Mouse (Mus musculus): ENCODE results near the gene Nceh1.

Nceh1 gene

DNA sequence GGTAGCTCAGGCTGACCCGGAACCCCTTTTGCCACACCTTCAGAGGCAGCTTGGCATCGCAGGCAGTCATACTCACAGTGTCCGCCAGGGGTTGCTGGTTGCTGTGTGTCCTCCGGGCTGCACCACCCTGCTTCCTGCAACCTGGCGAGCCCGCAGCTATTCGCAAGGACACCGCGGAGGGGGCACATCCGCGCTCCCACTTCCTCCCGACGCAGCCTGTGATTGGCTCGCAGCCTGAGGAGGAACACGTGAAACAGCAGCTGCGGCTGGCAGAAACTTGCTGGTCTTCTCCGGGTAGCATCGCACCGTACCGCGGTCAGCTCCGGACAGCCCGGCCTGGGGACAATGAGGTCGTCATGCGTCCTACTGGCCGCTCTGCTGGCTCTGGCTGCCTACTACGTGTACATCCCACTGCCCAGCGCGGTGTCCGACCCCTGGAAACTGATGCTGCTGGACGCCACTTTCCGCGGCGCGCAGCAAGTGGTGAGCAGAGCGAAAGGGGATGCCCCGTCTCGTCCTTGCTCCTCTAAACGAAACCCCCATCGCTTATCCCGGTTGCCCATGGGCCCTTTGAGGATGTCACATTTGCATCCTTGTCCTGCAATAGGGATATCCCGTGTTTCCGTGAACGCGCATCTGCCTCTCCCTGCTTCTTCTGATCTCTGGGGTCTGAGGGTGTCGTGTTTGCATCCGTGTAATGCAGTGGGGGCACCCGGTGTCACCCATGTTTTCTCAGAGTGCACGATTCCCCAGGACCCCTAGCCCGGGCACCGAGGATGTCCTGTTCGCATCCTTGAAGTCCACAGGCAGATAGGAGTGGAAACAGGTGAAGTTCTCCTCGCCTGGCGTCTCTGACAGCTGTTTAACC is at the start of gene Nceh1:
TSS of gene Nceh1 (plus strand) at position 233 of the 868 bp plus-strand sequence.
- DNase-seq (ENCODE audit: low read depth in 2 of 2, low spot score in 2 of 2), result peak; percentile 93 to 96

DNA sequence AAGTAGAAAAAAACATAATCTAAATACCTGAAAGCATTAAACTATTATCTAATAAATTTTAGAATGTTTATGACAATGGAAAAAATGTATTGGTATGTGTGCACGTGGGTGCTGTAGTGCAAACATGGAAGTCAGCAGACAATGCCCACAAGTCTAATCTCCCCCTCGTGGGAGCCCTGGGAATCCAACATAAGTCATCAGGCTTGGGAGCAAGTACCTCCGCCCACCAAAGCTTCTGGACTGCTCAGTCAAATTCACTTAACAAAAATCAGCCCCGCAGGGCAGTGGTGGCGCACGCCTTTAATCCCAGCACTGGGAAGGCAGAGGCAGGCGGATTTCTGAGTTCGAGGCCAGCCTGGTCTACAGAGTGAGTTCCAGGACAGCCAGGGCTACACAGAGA is 42.7 kb upstream of the Nceh1 start:
- no peak for DNase-seq (ENCODE audit: low read depth in 2 of 2, low spot score in 2 of 2)

DNA sequence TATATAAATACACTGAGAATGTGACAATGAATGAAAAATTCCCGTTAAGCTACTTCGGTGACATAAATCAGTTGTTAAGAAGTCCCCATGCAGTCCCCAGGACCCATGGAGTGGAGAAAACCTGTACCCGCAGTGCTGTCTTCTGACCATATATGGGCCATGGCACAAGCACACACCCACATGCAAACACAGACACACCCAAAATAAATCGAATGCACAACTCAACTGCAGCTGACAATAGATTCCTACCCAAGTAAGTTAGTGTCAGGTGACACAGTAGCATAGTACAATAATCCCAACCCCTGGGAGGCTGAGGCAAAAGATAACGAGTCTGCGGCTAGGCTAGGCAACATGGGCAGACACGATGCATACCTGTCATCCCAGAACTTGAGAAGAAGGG is 39.2 kb upstream of the Nceh1 start:
- no peak for DNase-seq (ENCODE audit: low read depth in 2 of 2, low spot score in 2 of 2)

DNA sequence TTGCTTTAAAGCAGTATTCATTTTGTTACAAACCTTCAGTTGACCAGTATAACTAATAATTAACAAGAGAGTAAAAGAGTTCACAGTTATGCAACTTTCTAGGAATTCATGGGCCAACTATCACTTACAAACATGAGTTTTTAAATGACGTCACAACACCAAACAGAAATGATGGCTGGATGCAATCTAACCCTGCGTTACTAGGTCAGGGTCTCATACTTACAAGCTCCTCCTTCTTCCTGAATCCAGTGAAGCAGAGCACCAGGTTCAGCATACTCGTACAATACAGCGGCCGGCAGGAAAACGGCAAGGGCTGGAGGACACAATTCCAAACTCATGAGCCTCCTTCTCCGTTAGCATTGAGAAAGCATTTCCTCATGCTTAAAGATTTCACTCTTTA is 37.0 kb upstream of the Nceh1 start:
- DNase-seq (ENCODE audit: low read depth in 2 of 2, low spot score in 2 of 2), result no peak

DNA sequence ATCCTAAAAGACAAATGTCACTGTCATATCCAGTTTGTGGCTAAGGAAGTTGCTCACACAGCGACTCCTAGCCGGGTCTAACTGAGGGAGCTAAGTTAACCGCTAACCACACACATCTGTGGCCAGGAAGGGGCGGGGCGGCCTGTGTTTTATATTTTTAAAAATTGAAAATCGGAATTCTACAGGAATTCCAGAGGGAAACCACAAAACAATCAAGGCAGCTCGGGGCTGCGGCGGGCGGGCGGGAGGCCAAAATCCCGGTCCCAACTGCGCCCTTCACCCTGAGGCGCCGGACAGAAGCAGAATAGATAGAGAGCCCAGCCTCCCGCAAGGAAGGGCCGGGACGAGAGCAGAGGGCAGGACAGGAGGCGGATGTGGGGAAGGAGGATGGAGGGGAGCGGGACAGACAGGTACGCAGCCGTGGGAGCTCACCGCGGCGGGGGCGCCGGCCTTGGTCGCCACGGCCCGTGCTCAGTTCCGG is 29.5 kb upstream of the Nceh1 start:
- peak; percentile 8 to 11 for DNase-seq (ENCODE audit: low read depth in 2 of 2, low spot score in 2 of 2)

DNA sequence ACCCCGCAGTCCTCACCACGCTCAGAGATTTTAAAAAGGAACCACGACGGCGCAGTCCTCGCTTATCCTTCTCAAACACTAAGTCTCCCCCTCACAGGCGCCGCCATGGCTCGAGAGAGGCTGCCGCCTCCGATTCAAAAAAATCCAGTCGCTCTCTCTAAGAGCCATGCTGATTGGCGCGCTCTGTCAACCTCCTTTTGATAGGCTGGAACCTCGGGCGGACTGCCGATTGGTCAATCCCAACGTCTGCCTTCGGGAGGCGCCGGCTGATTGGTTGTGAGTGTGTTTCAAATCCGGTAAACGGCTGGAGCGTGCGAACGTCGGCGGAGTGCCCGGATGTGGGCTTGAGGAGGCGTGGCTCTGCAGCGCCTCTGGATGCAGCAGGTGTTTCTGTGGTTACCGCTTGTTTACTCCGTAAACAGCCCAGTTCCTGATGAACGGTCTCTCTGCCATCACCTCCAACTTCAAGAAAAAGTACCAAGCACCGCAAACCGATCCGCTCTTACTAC is 29.0 kb upstream of the Nceh1 start, which contains the start of gene Ect2:
TSS of gene Ect2 (minus strand) at position 178 of the 509 bp plus-strand sequence.
- peak; percentile 97 to 98 for DNase-seq (ENCODE audit: low read depth in 2 of 2, low spot score in 2 of 2)

DNA sequence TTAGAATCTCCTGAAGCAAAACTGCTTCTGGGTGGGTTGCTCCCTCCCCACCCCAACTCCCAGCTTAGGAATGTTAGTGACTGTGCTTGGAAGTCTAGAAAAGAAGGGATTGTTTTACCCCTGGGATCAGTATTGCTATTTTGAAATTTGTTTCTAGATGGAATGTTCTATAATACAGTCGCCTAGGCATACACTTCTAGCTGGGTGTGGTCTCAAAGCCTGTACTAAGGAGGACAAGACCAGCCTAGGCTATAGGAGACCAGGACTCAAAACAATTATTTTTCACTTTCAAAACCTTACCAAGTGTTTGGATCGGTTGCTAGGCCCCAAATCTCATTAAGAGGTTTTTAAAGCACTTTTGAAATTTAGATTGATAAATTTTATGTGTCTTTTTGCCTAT is 28.5 kb upstream of the Nceh1 start:
- DNase-seq (ENCODE audit: low read depth in 2 of 2, low spot score in 2 of 2), result no peak

DNA sequence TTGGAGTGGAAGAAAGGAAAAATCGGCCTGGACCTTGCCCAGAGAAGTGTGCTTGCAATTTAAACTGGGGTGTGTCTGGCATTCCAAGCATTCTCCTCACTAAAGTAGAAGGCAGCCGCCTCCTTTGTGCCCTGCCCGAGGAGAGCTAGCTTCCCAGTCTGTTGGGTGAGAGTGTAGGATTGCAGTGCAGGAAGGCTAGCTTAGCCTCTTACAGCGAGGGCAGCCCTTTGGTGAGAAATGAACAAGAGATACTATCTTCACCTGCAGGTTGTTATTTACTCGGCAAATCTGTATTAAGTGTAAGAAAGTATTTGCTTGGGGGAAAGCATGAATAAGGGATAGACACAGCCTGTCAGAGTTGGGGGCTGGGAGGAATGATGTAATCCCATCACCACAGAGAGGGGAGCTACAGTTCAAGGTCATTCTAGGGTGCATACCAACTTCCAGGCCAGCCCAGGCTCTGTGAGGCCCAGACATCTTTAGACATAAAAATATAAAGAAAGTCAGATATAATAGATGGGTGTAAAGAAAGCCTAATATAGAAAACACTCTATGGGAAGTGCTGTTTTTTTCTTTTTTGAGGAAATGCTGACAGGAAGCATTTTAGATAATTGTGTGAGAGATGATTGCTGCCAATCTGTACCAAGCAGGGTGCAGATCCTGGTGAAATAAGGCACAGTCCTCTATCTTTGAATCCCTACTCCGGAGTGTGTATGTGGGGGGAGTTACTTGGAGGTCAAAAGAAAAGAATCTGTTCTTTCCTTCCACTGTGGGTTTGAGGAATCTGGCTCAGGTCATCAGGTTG is 27.5 kb upstream of the Nceh1 start:
- no peak for DNase-seq (ENCODE audit: low read depth in 2 of 2, low spot score in 2 of 2)

DNA sequence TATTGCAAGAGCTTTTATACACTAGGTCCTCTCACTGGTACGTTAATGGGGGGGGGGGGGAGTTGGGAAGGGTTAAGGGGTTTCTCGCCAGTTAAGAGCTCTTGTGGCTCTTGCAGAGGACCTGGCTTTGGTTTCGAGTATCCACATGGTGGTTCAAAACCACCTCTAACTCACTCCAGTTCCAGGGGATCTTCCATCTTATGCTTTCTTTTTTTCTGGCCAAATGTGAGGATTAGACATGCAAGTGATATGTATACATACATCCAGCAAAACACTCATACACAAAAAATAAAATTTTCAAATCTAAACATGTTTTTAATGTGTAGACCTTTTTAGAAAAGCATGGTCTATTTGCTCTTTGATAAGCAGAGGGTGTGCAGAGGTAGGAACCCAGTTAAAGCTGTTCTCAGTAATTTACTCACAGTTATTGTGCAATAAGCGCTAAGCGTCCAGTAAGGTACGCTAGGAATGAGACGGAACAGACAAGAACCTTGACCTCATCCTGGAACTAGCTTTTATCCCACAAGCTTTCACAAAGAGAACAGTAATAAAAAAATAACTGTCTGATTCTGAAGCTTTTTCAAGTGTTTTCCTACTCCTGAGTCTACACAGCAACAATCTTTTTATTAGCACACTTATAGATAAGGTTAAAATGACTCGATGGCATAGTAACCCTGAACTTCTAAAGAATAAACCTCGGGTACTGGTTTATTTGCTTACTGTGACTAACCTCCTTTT is 26.7 kb upstream of the Nceh1 start:
- DNase-seq (ENCODE audit: low read depth in 2 of 2, low spot score in 2 of 2), result no peak

DNA sequence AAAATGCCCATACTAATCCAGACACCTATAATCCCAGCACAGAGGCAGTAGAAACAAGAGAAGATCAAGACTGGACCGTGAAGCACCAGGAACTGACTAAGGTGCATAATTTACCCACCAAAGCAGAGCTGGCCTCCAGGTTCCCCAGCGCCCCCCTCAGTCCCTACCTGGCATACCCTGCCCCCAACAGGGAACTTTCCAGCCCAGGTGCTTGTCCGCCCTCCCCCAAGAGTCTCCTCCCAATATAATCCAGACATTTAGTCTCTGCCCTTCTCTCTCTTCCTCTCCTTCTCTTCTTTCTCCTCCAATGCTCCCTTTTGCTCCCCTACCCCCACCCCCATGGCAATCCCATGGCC is 26.2 kb upstream of the Nceh1 start:
- DNase-seq (ENCODE audit: low read depth in 2 of 2, low spot score in 2 of 2), result no peak

DNA sequence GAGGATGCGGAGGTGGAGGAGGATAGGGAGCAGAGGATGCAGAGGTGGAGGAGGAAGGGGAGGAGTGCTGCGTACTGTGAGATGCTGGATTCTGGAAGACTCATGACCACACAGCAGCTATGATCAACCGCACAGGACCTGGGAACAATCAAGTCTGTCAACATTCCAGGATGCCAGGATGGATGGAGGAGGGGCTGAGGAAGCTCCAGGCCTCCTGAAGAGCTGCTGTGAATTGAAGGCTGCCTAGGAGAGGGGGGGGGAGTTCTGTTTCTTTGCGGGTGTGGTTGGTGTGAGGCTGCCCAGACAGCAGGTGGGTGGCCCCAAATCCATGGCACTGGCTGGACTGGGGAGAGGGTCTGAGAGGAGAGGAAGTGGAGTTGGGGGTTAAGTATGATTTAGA is 23.9 kb upstream of the Nceh1 start:
- no peak for DNase-seq (ENCODE audit: low read depth in 2 of 2, low spot score in 2 of 2)

DNA sequence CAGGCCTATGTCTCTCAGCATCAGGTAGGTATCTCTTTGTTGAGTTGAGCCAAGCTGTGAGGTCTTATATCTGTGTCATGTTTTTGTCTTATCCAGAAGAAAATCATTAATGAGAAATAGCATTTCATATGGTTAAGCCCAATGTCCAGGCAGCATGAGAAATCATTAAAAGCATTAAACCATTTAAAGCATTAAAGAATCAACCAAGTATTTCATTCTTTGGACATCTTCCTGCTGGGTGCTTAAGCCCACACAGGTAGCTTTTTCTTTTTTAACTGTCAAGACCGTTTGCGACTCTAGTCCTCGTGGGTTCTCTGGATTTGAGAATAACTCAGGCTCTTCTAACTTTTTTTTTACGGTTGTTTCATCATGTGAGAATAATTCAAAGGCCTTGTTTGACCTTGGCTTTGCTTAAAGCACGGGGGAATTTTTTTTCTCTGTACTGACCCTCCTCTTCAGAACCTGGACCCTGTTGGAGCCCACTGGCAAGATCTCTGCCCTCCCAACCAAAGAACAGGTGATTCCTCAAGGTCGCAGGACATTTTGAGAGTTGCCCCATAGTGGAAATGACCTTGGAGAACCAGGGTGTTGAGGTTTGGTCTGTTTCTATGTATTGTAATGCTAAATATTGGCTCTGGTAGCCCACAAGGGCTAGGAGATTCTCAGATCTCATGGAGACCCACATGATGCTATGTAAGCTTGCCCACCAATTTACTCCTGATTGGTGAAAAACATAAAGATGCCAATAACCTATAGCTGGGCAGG is 20.9 kb upstream of the Nceh1 start:
- no peak for DNase-seq (ENCODE audit: low read depth in 2 of 2, low spot score in 2 of 2)

DNA sequence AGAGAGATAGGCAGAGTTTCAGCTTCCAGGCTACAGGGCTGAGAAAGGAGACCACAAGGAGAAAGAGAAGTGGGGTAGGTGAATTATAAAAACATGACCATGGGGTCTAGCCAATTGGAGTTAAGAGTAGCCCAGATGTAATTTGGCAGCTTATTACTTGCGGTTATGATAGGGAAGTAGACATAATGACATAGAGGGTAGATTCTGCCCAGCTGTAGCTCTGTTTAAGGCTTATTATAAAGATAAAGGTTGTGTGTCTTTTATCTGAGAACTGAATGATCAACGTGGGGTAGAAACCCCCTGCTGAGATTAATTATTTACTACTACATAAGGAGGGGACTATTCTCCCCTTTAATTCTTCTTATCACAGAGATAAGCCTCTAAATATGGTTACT is 20.4 kb upstream of the Nceh1 start:
- DNase-seq (ENCODE audit: low read depth in 2 of 2, low spot score in 2 of 2), result no peak

DNA sequence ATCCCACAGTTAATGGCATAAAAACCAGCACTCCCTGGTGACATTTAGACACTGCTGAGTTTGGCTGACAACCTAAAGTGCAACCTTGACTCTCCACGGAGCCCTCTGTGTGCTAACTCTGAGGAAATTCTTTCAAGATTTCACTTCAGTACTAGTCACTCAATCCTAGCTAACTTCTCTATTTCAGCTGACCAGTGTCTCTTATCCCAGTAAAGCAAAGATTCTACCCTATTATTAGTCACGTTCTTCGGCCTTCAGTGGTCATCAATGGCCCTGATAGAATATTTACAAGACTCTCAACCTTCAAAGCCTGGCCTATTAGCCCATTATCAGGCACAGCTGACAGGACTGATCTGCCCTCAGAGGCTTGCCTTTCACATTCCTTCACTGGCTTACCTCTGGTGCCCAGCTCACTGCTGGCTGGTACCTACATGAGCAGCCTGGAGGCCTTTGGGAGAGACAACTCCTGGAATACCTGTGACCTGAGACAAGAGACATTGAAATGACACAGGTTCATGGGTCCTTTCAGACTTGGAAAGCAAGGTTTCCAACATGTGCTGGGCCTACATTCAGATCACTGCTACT is 17.2 kb upstream of the Nceh1 start:
- DNase-seq (ENCODE audit: low read depth in 2 of 2, low spot score in 2 of 2), result no peak

DNA sequence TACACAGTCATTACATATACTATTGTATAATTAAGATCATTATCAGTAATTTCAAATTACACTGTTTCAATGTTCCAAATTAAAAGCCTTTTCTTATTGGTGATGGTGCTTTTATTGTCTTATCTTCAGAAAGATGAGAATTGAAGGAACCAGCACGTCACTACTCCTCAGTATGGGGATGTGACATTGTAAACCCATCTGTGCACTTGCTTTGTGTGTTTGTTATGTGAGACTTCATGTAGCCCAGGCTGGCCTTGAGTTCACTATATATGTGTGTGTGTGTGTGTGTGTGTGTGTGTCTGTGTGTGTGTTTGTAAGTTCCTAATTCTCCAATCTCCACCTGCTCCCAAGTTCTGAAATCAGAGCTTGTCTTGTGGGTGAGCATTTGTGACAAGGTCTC is 12.5 kb upstream of the Nceh1 start:
- DNase-seq (ENCODE audit: low read depth in 2 of 2, low spot score in 2 of 2), result no peak

DNA sequence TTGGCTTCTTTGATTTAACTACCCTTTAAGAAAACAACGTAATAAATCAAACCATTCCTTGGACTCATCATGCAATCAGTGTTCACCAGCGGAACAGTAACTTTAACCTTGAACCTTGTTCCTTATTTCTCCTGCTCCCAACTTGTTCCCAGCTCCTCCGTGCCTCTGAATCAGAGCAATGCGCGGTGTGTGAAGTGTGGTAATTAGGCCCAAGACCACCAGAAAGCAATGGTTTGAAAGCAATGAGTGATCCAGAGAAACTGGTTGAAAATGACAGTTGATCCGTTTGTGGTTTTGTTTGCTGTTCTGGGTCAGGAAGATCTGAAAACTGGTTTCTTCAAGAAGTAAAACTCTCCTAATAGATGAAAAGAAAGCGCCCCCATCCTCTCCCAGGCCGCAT is 3.1 kb upstream of the Nceh1 start:
- DNase-seq (ENCODE audit: low read depth in 2 of 2, low spot score in 2 of 2), result no peak

DNA sequence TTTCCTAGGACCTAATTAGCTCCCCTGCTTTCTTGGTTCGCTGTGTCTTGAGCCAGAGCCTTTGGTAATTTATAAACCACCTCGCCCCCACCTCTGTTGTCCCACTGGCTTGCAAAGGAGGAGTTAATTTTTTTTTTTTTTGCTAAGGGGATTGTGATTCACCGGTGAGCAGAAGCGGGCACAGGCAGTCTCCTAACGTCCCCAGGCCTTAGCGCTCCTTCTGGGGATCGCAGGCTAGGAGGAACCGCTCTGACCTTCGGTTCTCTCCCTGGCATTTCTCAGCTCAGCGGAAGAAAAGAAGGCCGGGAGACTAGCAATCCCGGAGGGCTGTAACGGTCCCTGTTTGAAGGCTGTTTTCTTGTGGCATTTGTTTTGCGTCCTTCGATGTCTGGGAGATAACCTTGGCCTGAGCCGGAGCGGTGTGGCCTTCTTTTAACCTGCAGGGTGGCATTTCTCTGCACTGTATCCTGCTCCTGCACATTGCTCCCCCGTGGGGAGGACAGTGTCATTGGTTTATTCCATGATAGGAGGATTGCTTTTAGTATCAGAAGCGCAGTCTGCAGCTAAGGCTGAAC is 923 bp downstream of the Nceh1 start:
- no peak for DNase-seq (ENCODE audit: low read depth in 2 of 2, low spot score in 2 of 2)

DNA sequence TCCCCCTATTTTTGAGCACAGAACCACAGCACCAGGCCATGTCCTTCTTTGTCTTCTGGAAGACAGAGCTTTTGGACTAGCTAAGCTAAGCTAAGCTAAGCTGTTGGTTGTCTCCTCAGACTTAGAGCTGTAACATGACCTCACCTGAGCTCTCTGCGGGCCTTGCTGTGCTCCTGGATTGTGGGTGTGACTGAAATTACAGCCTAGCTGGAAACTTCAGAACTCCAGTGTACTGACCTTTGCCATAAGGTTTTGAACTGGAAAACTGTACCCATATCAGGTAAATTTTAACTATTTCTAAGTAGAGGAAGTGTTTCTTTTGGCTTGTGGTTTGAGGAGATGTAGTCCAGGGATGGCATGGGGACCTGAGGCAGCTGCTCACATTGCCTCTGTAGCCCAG is 5.6 kb downstream of the Nceh1 start:
- no peak for DNase-seq (ENCODE audit: low read depth in 2 of 2, low spot score in 2 of 2)

DNA sequence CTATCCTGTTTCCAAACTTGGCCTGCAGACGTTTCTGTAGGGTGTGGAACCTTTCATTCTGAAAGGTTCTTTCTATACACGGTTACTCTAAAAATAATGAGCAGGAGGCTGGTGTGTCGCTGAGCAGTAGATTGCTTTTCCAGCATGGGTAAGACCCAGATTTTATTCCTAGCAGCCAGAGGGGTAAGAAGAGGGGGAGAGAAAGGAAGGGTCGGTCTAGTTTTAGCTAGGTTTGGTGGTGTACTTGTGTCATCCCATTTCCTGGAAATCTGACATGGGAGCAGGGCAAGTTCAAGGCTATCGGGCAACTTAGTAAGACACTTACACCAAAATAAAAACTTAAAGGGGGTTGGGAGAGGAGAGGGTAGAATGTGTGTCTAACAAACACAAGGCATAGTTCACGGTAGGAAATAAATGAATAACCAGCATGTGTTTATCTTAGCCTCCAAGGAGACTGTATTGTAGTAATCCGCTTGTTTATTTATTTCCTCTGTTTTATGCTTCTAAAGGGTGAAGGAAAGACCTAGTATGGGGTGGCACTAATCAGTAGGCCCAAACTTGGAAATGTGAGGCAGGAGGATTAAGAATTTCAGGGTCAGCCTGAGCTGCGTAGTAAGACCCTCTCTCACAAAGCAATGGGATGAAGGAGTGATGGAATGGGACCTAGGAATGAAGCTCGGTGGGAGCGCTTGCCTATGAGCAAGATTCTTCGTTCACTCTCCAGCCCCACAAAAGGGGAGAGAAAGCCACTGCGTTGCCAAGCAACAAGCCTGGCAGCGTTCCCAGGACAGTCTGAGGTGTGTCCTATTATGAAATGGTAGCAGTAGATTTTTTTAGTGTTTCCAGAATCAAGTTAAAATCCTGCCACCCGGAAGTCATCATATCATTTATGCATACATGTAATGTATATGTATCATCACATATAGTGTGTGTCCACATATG is 6.8 kb downstream of the Nceh1 start:
- DNase-seq (ENCODE audit: low read depth in 2 of 2, low spot score in 2 of 2), result no peak

Measured in CD8-positive naive resting alpha-beta T cell, adult 2 months (primary cell).